ENCODE assay signal across 7 mouse cellular contexts in genomic region chr1:186833441-186833895, GRCm38 (mm10).
A peak's percentile ranks its signal among the peaks of the same experiment; 100 is the strongest.
DNase-seq lines count a peak whose midpoint lies in the region; ATAC-seq lines count a peak whose summit lies in the region.

No protein-coding gene starts in this region.

- H3K27ac ChIP-seq in embryonic facial prominence, embryonic 14.5 days (replicated peaks; ENCODE audit: low read depth, low read length): no peak overlapping the region
- peak overlapping the region; percentile 34; the same call in 1 of the 2 replicates for H3K27ac ChIP-seq in hindbrain, embryonic 14.5 days

- H3K4me2 ChIP-seq in embryonic facial prominence, embryonic 14.5 days (ENCODE audit: low read depth, low read length): peak overlapping the region; percentile 71
- peak overlapping the region; percentile 57 for H3K4me2 ChIP-seq in hindbrain, embryonic 14.5 days (replicated peaks)

- H3K9ac ChIP-seq in embryonic facial prominence, embryonic 14.5 days (ENCODE audit: low read depth, low read length): peak overlapping the region; percentile 45; the same call in 1 of the 2 replicates
- H3K9ac ChIP-seq in hindbrain, embryonic 14.5 days: peak overlapping the region; percentile 32

- peaks cover 11% of the 10 kb centered on the region for H3K4me1 ChIP-seq in embryonic facial prominence, embryonic 14.5 days (ENCODE audit: control insufficient read depth, insufficient read depth, low read length)
- peaks cover 16% of the 10 kb centered on the region for H3K4me1 ChIP-seq in hindbrain, embryonic 14.5 days (replicated peaks; ENCODE audit: control insufficient read depth, insufficient read depth, low read length)

- H3K27me3 ChIP-seq in embryonic facial prominence, embryonic 14.5 days (replicated peaks; ENCODE audit: control insufficient read depth, insufficient read depth, low read length): peaks cover 51% of the 10 kb centered on the region
- peaks cover 5% of the 10 kb centered on the region; the same call in 1 of the 2 replicates for H3K27me3 ChIP-seq in hindbrain, embryonic 14.5 days (ENCODE audit: control insufficient read depth, insufficient read depth, low read length)

- H3K36me3 ChIP-seq in embryonic facial prominence, embryonic 14.5 days (ENCODE audit: control insufficient read depth, insufficient read depth, low read length): no peaks in the 10 kb centered on the region
- no peaks in the 10 kb centered on the region for H3K36me3 ChIP-seq in hindbrain, embryonic 14.5 days (replicated peaks; ENCODE audit: control insufficient read depth, insufficient read depth)

- no peak; the same call in 1 of the 2 replicates for ATAC-seq in embryonic facial prominence, embryonic 14.5 days (ENCODE audit: low read depth)
- no peak; the same call in 1 of the 2 replicates for ATAC-seq in hindbrain, embryonic 14.5 days (ENCODE audit: low FRiP score)
- ATAC-seq in activated CD4-positive, CD25-positive, alpha-beta regulatory T cell, adult 4 months: no peak

- H3K9me3 ChIP-seq in embryonic facial prominence, embryonic 14.5 days (ENCODE audit: control insufficient read depth, low read length): no peaks in the 10 kb centered on the region
- no peaks in the 10 kb centered on the region for H3K9me3 ChIP-seq in hindbrain, embryonic 14.5 days (ENCODE audit: control insufficient read depth, low read length)

- WGBS in embryonic facial prominence, embryonic 14.5 days: under 1% methylated on average over 17 of the region's 17 CpGs
- WGBS in hindbrain, embryonic 14.5 days: 2% methylated on average over 17 of the region's 17 CpGs

- H3K4me3 ChIP-seq in embryonic facial prominence, embryonic 14.5 days (ENCODE audit: low read depth, low read length): peak overlapping the region; percentile 37
- H3K4me3 ChIP-seq in hindbrain, embryonic 14.5 days (replicated peaks; ENCODE audit: low read length): peak overlapping the region; percentile 30

- peak; percentile 14 for DNase-seq in lung, postnatal 10 days
- no peak for DNase-seq in lung, postnatal 36 days
- peak; percentile 4 for DNase-seq in embryonic facial prominence, embryonic 14.5 days (ENCODE audit: low spot score)
- DNase-seq in hindbrain, embryonic 14.5 days (ENCODE audit: low spot score): peak; percentile 49
- DNase-seq in neural tube, embryonic 10.5 days (ENCODE audit: extremely low spot score, low spot score): peak; percentile 67
- no peak for DNase-seq in urinary bladder, postnatal 4 days (ENCODE audit: low spot score in 2 of 2)

Comparison
In these comparisons a context has a peak if more than half of its experiments do, and no peak if none do; other contexts are left out.
1. DNase-seq: peak in lung, postnatal 10 days (single experiment), embryonic facial prominence, embryonic 14.5 days (single experiment), hindbrain, embryonic 14.5 days (single experiment) and neural tube, embryonic 10.5 days (single experiment); none in lung, postnatal 36 days (single experiment) and urinary bladder, postnatal 4 days (0 of 2).